ENCODE assay signal across 20 mouse cellular contexts in genomic region chr2:127652805-127653204, GRCm38 (mm10). TPM values are rescaled to one million over a fixed set of nuclear protein-coding genes. Genes with fewer than 3 reads are reported as not detected.
DNase-seq lines count a peak whose midpoint lies in the region; ATAC-seq and TF ChIP-seq lines count a peak whose summit lies in the region.
"Had no signal": no experiment of that assay in that cellular context is flagged by ENCODE, and none has a peak within 500 bp of the region (broad histone marks: within the 10 kb centered on the region; RNA-seq: fewer than 3 reads in every experiment).

No protein-coding gene starts in this region.

- peaks cover 5% of the 10 kb centered on the region for H3K4me1 ChIP-seq in kidney, embryonic 16.5 days (ENCODE audit: insufficient read depth, low read length)
- H3K4me1 ChIP-seq in lung, embryonic 16.5 days (replicated peaks; ENCODE audit: control insufficient read depth, insufficient read depth, low read length) = peaks cover 7% of the 10 kb centered on the region
- no peaks in the 10 kb centered on the region for H3K4me1 ChIP-seq in stomach, postnatal 0 days (replicated peaks; ENCODE audit: control insufficient read depth, insufficient read depth)

- no peak overlapping the region for H3K4me3 ChIP-seq in kidney, embryonic 16.5 days (ENCODE audit: low read length)
- H3K4me3 ChIP-seq in lung, embryonic 16.5 days (ENCODE audit: low read length) = no peak overlapping the region
- H3K4me3 ChIP-seq in stomach, postnatal 0 days (ENCODE audit: low read depth, low read length) = no peak overlapping the region
- H3K4me3 ChIP-seq: embryonic facial prominence, embryonic 13.5 days; forebrain, embryonic 12.5 days; heart, embryonic 12.5 days; hindbrain, embryonic 10.5 days had no signal

- TF ChIP-seq CTCF in stomach, postnatal 0 days (IDR thresholded peaks at IDR 0.05; ENCODE audit: low read depth) = no peak

- peak overlapping the region; percentile 56; the same call in 1 of the 2 replicates for H3K4me2 ChIP-seq in kidney, embryonic 16.5 days (replicated peaks; ENCODE audit: low read depth, low read length)
- H3K4me2 ChIP-seq in lung, embryonic 16.5 days (ENCODE audit: low read depth, low read length) = 0 out of 2 replicates have a peak overlapping the region, but pooled peaks have one; percentile 12
- no peak overlapping the region for H3K4me2 ChIP-seq in stomach, postnatal 0 days (replicated peaks; ENCODE audit: low read depth)
- H3K4me2 ChIP-seq: embryonic facial prominence, embryonic 13.5 days; forebrain, embryonic 12.5 days; heart, embryonic 12.5 days had no signal

- H3K27ac ChIP-seq in kidney, embryonic 16.5 days (ENCODE audit: low read length) = peak overlapping the region; percentile 91
- H3K27ac ChIP-seq in lung, embryonic 16.5 days (ENCODE audit: low read length) = peak overlapping the region; percentile 81
- H3K27ac ChIP-seq in stomach, postnatal 0 days (replicated peaks) = peak overlapping the region; percentile 4; the same call in 1 of the 2 replicates
- H3K27ac ChIP-seq: embryonic facial prominence, embryonic 13.5 days; forebrain, embryonic 12.5 days; hindbrain, embryonic 10.5 days had no signal

- no peak for TF ChIP-seq EP300 in stomach, postnatal 0 days (optimal IDR thresholded peaks at IDR 0.05)

- no peak overlapping the region for H3K9ac ChIP-seq in kidney, embryonic 16.5 days (replicated peaks; ENCODE audit: low read length)
- H3K9ac ChIP-seq in lung, embryonic 16.5 days (ENCODE audit: low read length) = no peak overlapping the region
- no peak overlapping the region; the same call in 1 of the 2 replicates for H3K9ac ChIP-seq in stomach, postnatal 0 days (ENCODE audit: low read length)
- H3K9ac ChIP-seq: embryonic facial prominence, embryonic 13.5 days; forebrain, embryonic 12.5 days; heart, embryonic 12.5 days had no signal

- WGBS in kidney, embryonic 16.5 days = 74% methylated on average over 2 of the region's 2 CpGs
- WGBS in lung, embryonic 16.5 days = 56% methylated on average over 2 of the region's 2 CpGs
- WGBS in stomach, postnatal 0 days = 67% methylated on average over 2 of the region's 2 CpGs

- peak; percentile 18 for DNase-seq in kidney, adult 18-20 months
- DNase-seq in kidney, adult 8-10 months = no peak
- no peak for DNase-seq in kidney, postnatal 14 days
- DNase-seq in lung, postnatal 4 days = no peak
- peak; percentile 18 for DNase-seq in stomach, postnatal 0 days (ENCODE audit: low spot score)
- DNase-seq in urinary bladder, postnatal 25 days (ENCODE audit: low spot score) = no peak
- DNase-seq: adrenal gland, postnatal 14 days; cerebellum, adult 18-20 months; cerebellum, adult 9-11 months; cerebellum, postnatal 36 days; gastrocnemius, postnatal 10 days had no signal

- ATAC-seq in kidney, embryonic 16.5 days (ENCODE audit: low FRiP score, low TSS enrichment) = 0 out of 2 replicates have a peak, but pooled peaks have one; percentile 2
- ATAC-seq in lung, embryonic 16.5 days (ENCODE audit: low read depth) = no peak
- no peak for ATAC-seq in stomach, postnatal 0 days (ENCODE audit: low FRiP score, low TSS enrichment)
- ATAC-seq: activated CD4-positive, CD25-positive, alpha-beta regulatory T cell, adult 4 months; forebrain, embryonic 16.5 days; Patski had no signal

- no peaks in the 10 kb centered on the region for H3K9me3 ChIP-seq in kidney, embryonic 16.5 days (ENCODE audit: low read length)
- H3K9me3 ChIP-seq in lung, embryonic 16.5 days (ENCODE audit: control insufficient read depth, low read length) = no peaks in the 10 kb centered on the region
- H3K9me3 ChIP-seq in stomach, postnatal 0 days (ENCODE audit: control insufficient read depth, low read length) = no peaks in the 10 kb centered on the region
- H3K9me3 ChIP-seq: embryonic facial prominence, embryonic 13.5 days; forebrain, embryonic 12.5 days; heart, embryonic 12.5 days; hindbrain, embryonic 10.5 days had no signal

- no peaks in the 10 kb centered on the region for H3K36me3 ChIP-seq in kidney, embryonic 16.5 days (ENCODE audit: insufficient read depth, low read length)
- no peaks in the 10 kb centered on the region for H3K36me3 ChIP-seq in lung, embryonic 16.5 days (ENCODE audit: control insufficient read depth, insufficient read depth, low read length)
- no peaks in the 10 kb centered on the region for H3K36me3 ChIP-seq in stomach, postnatal 0 days (ENCODE audit: control insufficient read depth, insufficient read depth, low read length)
- H3K36me3 ChIP-seq: embryonic facial prominence, embryonic 13.5 days; forebrain, embryonic 12.5 days; heart, embryonic 12.5 days; hindbrain, embryonic 10.5 days had no signal

- H3K27me3 ChIP-seq in kidney, embryonic 16.5 days (ENCODE audit: insufficient read depth, low read length) = peaks cover 34% of the 10 kb centered on the region
- H3K27me3 ChIP-seq in lung, embryonic 16.5 days (ENCODE audit: control insufficient read depth, insufficient read depth, low read depth, low read length) = peaks cover 26% of the 10 kb centered on the region
- H3K27me3 ChIP-seq in stomach, postnatal 0 days (ENCODE audit: control insufficient read depth, insufficient read depth, low read length) = no peaks in the 10 kb centered on the region

RNA-seq across cellular contexts. Expression of gene Mal, which starts 3.7 kb away (rescaled TPM):
- polyA plus RNA-seq in kidney, embryonic 16.5 days (2015; fragmentation: Nextera tagmentation; extraction: Ambion mirVana) = 59.5 and 59.7 TPM in 2 replicates
- polyA plus RNA-seq in lung, embryonic 16.5 days (2015; fragmentation: Nextera tagmentation; extraction: Ambion mirVana) = 21.4 and 30.2 TPM in 2 replicates
- polyA plus RNA-seq in stomach, postnatal 0 days (2015; fragmentation: Nextera tagmentation; extraction: Ambion mirVana) = 192 and 213 TPM in 2 replicates
- polyA plus RNA-seq: activated CD4-positive, CD25-positive, alpha-beta regulatory T cell, adult 4 months had no signal

Comparison
In these comparisons a context has a peak if more than half of its experiments do, and no peak if none do; other contexts are left out.
1. DNase-seq: peak in kidney, adult 18-20 months (single experiment) and stomach, postnatal 0 days (single experiment); none in kidney, adult 8-10 months (0 of 2), kidney, postnatal 14 days (single experiment), lung, postnatal 4 days (0 of 2) and urinary bladder, postnatal 25 days (single experiment).
2. H3K27ac ChIP-seq: peak in every context shown above with its lines; median percentile 91 in kidney, embryonic 16.5 days; 81 in lung, embryonic 16.5 days; 4 in stomach, postnatal 0 days.